Mouse (Mus musculus): ENCODE measurements around the gene Ces2a.

DNA sequence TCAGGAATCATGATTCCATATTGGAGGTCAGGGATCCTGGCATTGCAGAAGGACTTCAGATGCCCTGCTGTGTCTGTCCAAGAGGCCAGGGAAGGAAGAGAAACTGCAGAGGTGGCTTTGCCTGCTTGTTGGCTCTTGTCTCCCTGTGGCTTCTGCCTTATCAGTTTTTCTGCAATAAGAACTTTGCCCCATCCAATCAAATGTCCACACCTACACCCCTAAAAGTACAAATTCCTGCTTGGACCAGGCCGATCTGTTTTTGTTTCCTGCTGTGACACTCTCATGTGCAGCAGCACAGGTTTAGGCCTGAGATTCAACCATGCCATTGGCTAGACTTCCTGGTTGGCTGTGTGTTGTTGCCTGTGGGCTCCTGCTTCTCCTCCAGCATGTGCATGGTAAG, at the start of gene Ces2a:
- TF ChIP-seq POLR2A (IDR thresholded peaks at IDR 0.05; ENCODE audit: low read depth, low read length) = no peak
- TF ChIP-seq CTCF (IDR thresholded peaks at IDR 0.05; ENCODE audit: borderline replicate concordance, insufficient read depth, low read length) = no peak

All from embryonic fibroblast, embryonic 13.5 days (primary cell).